Mouse (Mus musculus) lung, postnatal 0 days (tissue): ENCODE data around the gene Ramp2.

ENCODE experiments used
- CTCF ChIP-seq: IDR thresholded peaks from 2 replicates; pipeline ENCODE4 v1.5.1; 2016; ENCODE audit warnings: antibody characterized with exemption, mild to moderate bottlenecking
- EP300 ChIP-seq: IDR thresholded peaks from 2 replicates; pipeline ENCODE4 v1.6.1; 2016; ENCODE audit warnings: antibody characterized with exemption, mild to moderate bottlenecking, control low read depth

- TF ChIP-seq CTCF, result no peak
- no peak for TF ChIP-seq EP300
Measured at GRCm38 (mm10) chr11:101263989-101264280, 18.1 kb downstream of the Ramp2 start.
